Mouse (Mus musculus): Measurements from ENCODE around the gene Dgcr8. TPM values are rescaled to one million over a fixed set of nuclear protein-coding genes. Genes with fewer than 3 reads are reported as not detected.

Dgcr8 gene
- polyA plus RNA-seq, 1 experiment from 2014 or later = 34.0 TPM

GRCm38 (mm10) chr16:18248433-18249363 lies 40.3 kb downstream of the Dgcr8 start, which contains the start of the genes Trmt2a and Ranbp1:
TSS of gene Trmt2a (plus strand) at chr16:18248679.
TSS of gene Ranbp1 (minus strand) at chr16:18248732.
- WGBS = under 1% methylated on average over 99 of the region's 102 CpGs
- no peaks in the 10 kb centered on the region for H3K27me3 ChIP-seq
- peak within 1 kb of the TSS; percentile 96 for H3K27ac ChIP-seq
- H3K9me3 ChIP-seq = no peaks in the 10 kb centered on the region
- peak within 1 kb of the TSS; percentile 98 for H3K4me3 ChIP-seq
- H3K4me2 ChIP-seq = peak within 1 kb of the TSS; percentile 70
- peak; percentile 92 for ATAC-seq (ENCODE audit: insufficient number of reproducible peaks, low FRiP score, low TSS enrichment, low read depth)
- H3K36me3 ChIP-seq = peaks cover 64% of the 10 kb centered on the region
- peaks cover 38% of the 10 kb centered on the region for H3K4me1 ChIP-seq
- H3K9ac ChIP-seq = peak within 1 kb of the TSS; percentile 88

GRCm38 (mm10) chr16:18247521-18248399 lies 41.3 kb downstream of the Dgcr8 start:
- no peak for ATAC-seq (ENCODE audit: insufficient number of reproducible peaks, low FRiP score, low TSS enrichment, low read depth)
- under 1% methylated on average over 33 of the region's 33 CpGs for WGBS
- peak overlapping the region; percentile 76 for H3K9ac ChIP-seq

GRCm38 (mm10) chr16:18241581-18241980 lies 47.5 kb downstream of the Dgcr8 start:
- 94% methylated on average over 10 of the region's 10 CpGs for WGBS
- Histone ChIP-seq H3K4me2 (no peak overlapping the region), H3K9me3 (no peaks in the 10 kb centered on the region), H3K27me3 (no peaks in the 10 kb centered on the region), H3K9ac (no peak overlapping the region), H3K27ac (no peak overlapping the region), H3K36me3 (peaks cover 86% of the 10 kb centered on the region), H3K4me1 (peaks cover 2% of the 10 kb centered on the region; the same call in 1 of the 2 replicates), H3K4me3 (no peak overlapping the region)
- ATAC-seq (ENCODE audit: insufficient number of reproducible peaks, low FRiP score, low TSS enrichment, low read depth) = no peak

More at GRCm38 (mm10) chr16:18247521-18248399, 41.3 kb downstream of the Dgcr8 start:
- Histone ChIP-seq H3K36me3 (peaks cover 64% of the 10 kb centered on the region), H3K4me2 (peak overlapping the region; percentile 70), H3K27me3 (no peaks in the 10 kb centered on the region), H3K27ac (peak overlapping the region; percentile 96), H3K9me3 (no peaks in the 10 kb centered on the region), H3K4me3 (peak overlapping the region; percentile 98), H3K4me1 (peaks cover 38% of the 10 kb centered on the region)

- no peaks in the 10 kb centered on the region for H3K27me3 ChIP-seq
- 0 out of 2 replicates have a peak overlapping the region, but pooled peaks have one; percentile 90 for H3K27ac ChIP-seq
- H3K36me3 ChIP-seq = peaks cover 39% of the 10 kb centered on the region
- 66% methylated on average over 7 of the region's 7 CpGs for WGBS
- H3K4me1 ChIP-seq = peaks cover 29% of the 10 kb centered on the region
- H3K9ac ChIP-seq = no peak overlapping the region
- no peak overlapping the region for H3K4me2 ChIP-seq
- no peak overlapping the region for H3K4me3 ChIP-seq
- no peaks in the 10 kb centered on the region for H3K9me3 ChIP-seq
- ATAC-seq (ENCODE audit: insufficient number of reproducible peaks, low FRiP score, low TSS enrichment, low read depth) = no peak
Observed at GRCm38 (mm10) chr16:18236676-18237501, 52.2 kb downstream of the Dgcr8 start.

- Histone ChIP-seq H3K36me3 (peaks cover 27% of the 10 kb centered on the region), H3K9ac (peak overlapping the region; percentile 76), H3K4me3 (peak overlapping the region; percentile 91), H3K27me3 (no peaks in the 10 kb centered on the region), H3K9me3 (no peaks in the 10 kb centered on the region), H3K4me2 (peak overlapping the region; percentile 74), H3K4me1 (peaks cover 41% of the 10 kb centered on the region), H3K27ac (peak overlapping the region; percentile 90)
- 5% methylated on average over 19 of the region's 19 CpGs for WGBS
- ATAC-seq (ENCODE audit: insufficient number of reproducible peaks, low FRiP score, low TSS enrichment, low read depth) = peak; percentile 70
Observed at GRCm38 (mm10) chr16:18235389-18236065, 53.5 kb downstream of the Dgcr8 start.

- H3K36me3 ChIP-seq = peaks cover 20% of the 10 kb centered on the region
- peak within 1 kb of the TSS; percentile 74 for H3K4me2 ChIP-seq
- H3K9me3 ChIP-seq = no peaks in the 10 kb centered on the region
- H3K4me3 ChIP-seq = peak within 1 kb of the TSS; percentile 91
- ATAC-seq (ENCODE audit: insufficient number of reproducible peaks, low FRiP score, low TSS enrichment, low read depth) = peak; percentile 83
- under 1% methylated on average over 40 of the region's 79 CpGs for WGBS
- H3K9ac ChIP-seq = peak within 1 kb of the TSS; percentile 76
- peaks cover 48% of the 10 kb centered on the region for H3K4me1 ChIP-seq
- H3K27me3 ChIP-seq = no peaks in the 10 kb centered on the region
- H3K27ac ChIP-seq = peak within 1 kb of the TSS; percentile 90
Observed at GRCm38 (mm10) chr16:18234671-18235388, 54.2 kb downstream of the Dgcr8 start, which contains the start of gene Zdhhc8. TSS of gene Zdhhc8 (minus strand) at chr16:18235136.

GRCm38 (mm10) chr16:18233919-18234670 lies 55.0 kb downstream of the Dgcr8 start:
- Histone ChIP-seq H3K36me3 (peaks cover 15% of the 10 kb centered on the region), H3K4me3 (peak overlapping the region; percentile 91), H3K9ac (peak overlapping the region; percentile 76), H3K9me3 (no peaks in the 10 kb centered on the region), H3K4me2 (peak overlapping the region; percentile 74), H3K27ac (peak overlapping the region; percentile 90), H3K27me3 (no peaks in the 10 kb centered on the region), H3K4me1 (peaks cover 51% of the 10 kb centered on the region)
- ATAC-seq (ENCODE audit: insufficient number of reproducible peaks, low FRiP score, low TSS enrichment, low read depth) = no peak
- 14% methylated on average over 13 of the region's 13 CpGs for WGBS

GRCm38 (mm10) chr16:18233451-18233850 lies 55.6 kb downstream of the Dgcr8 start:
- no peak overlapping the region for H3K9ac ChIP-seq
- H3K27ac ChIP-seq = no peak overlapping the region
- no peaks in the 10 kb centered on the region for H3K27me3 ChIP-seq
- peaks cover 51% of the 10 kb centered on the region for H3K4me1 ChIP-seq
- no peaks in the 10 kb centered on the region for H3K9me3 ChIP-seq
- H3K4me2 ChIP-seq = peak overlapping the region; percentile 74
- 34% methylated on average over 1 of the region's 1 CpGs for WGBS
- ATAC-seq (ENCODE audit: insufficient number of reproducible peaks, low FRiP score, low TSS enrichment, low read depth) = no peak
- peak overlapping the region; percentile 91 for H3K4me3 ChIP-seq
- H3K36me3 ChIP-seq = peaks cover 13% of the 10 kb centered on the region

- WGBS = 54% methylated on average over 4 of the region's 4 CpGs
- H3K4me3 ChIP-seq = no peak overlapping the region
- H3K27me3 ChIP-seq = no peaks in the 10 kb centered on the region
- no peak for ATAC-seq (ENCODE audit: insufficient number of reproducible peaks, low FRiP score, low TSS enrichment, low read depth)
- H3K4me1 ChIP-seq = peaks cover 49% of the 10 kb centered on the region
- H3K4me2 ChIP-seq = no peak overlapping the region
- H3K36me3 ChIP-seq = peaks cover 24% of the 10 kb centered on the region
- no peak overlapping the region for H3K9ac ChIP-seq
- peak overlapping the region; percentile 50; the same call in 1 of the 2 replicates for H3K27ac ChIP-seq
- H3K9me3 ChIP-seq = no peaks in the 10 kb centered on the region
Observed at GRCm38 (mm10) chr16:18231451-18231850, 57.6 kb downstream of the Dgcr8 start.
